Mouse (Mus musculus) ES-Bruce4 (cell line): ENCODE data around the gene Nup153. TPM values are rescaled to one million over a fixed set of nuclear protein-coding genes. Genes with fewer than 3 reads are reported as not detected.

Experiments
- H3K27ac ChIP-seq: 2 replicates; pipeline ENCODE4 v1.5.1; 2012; ENCODE audit warnings: low read length, inconsistent platforms; ENCODE audit not compliant: insufficient read depth
- H3K27me3 ChIP-seq: 2 replicates; pipeline ENCODE4 v1.6.1; 2012; ENCODE audit warnings: mild to moderate bottlenecking, low read length, inconsistent platforms; ENCODE audit not compliant: control insufficient read depth, poor library complexity, insufficient read depth, severe bottlenecking
- H3K36me3 ChIP-seq: 2 replicates; pipeline ENCODE4 v1.6.1; 2012; ENCODE audit warnings: inconsistent platforms, mild to moderate bottlenecking, low read length, moderate library complexity; ENCODE audit not compliant: control insufficient read depth, poor library complexity, insufficient read depth, severe bottlenecking
- H3K4me1 ChIP-seq: one replicate; pipeline ENCODE4 v1.8.1; 2011; ENCODE audit warnings: low read length; ENCODE audit not compliant: control insufficient read depth, insufficient read depth
- H3K4me3 ChIP-seq: 2 replicates; pipeline ENCODE4 v1.5.1; 2011; ENCODE audit warnings: low read depth, mild to moderate bottlenecking, low read length
- H3K9ac ChIP-seq: 2 replicates; pipeline ENCODE4 v1.6.1; 2012; ENCODE audit warnings: low read depth, mild to moderate bottlenecking, inconsistent platforms; ENCODE audit not compliant: poor library complexity, severe bottlenecking
- H3K9me3 ChIP-seq: replicated peaks from 2 replicates; pipeline ENCODE4 v1.6.1; 2012; ENCODE audit warnings: mild to moderate bottlenecking, low read length, inconsistent platforms; ENCODE audit not compliant: control insufficient read depth, poor library complexity, insufficient read depth, severe bottlenecking
- CTCF ChIP-seq: IDR thresholded peaks from one replicate; pipeline ENCODE4 v1.8.1; 2011; ENCODE audit warnings: low read depth, low read length
- EP300 ChIP-seq: IDR thresholded peaks from 2 replicates; pipeline ENCODE4 v1.6.1; 2011; ENCODE audit warnings: low read depth, low read length; ENCODE audit not compliant: insufficient read depth
- POLR2A ChIP-seq: IDR thresholded peaks from one replicate; pipeline ENCODE4 v1.8.1; 2011; ENCODE audit warnings: low read length; ENCODE audit not compliant: insufficient read depth
- polyA plus RNA-seq: library from polyadenylated mRNA; stranded (reverse); fragments of >200 nt; gene quantifications from 2 replicates; pipeline ENCODE4 v1.2.4, GENCODE M21; 2011; ENCODE audit warnings: low read depth; ENCODE audit not compliant: missing spikeins, insufficient read depth, insufficient read length

Gene Nup153
- polyA plus RNA-seq, 1 experiment = 232 TPM

DNA sequence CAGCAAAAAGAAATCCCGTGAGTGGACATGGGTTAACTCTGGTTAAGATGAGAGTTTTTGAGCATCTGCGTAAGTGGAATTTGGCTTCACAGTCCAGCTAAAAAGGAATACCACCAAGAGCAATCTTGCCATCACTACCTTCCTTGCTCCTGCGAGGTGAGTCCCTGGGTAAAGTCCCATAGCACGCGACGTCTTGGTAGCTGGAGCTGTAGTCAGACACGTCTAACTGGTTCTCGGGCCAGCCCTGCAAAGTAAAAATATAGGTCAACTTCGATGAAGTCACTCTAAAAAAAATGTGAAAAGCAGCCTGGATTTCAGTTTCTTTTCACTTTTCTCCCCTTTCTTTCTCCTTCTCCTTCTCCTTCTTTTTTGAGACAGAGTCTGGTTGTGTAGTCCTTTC lies 35.5 kb upstream of the Nup153 start:
- H3K4me1 ChIP-seq = no peaks in the 10 kb centered on the region
- H3K27me3 ChIP-seq = no peaks in the 10 kb centered on the region
- peaks cover 3% of the 10 kb centered on the region; the same call in 1 of the 2 replicates for H3K36me3 ChIP-seq
- no peak for TF ChIP-seq CTCF
- TF ChIP-seq POLR2A = no peak
- TF ChIP-seq EP300 = no peak
- H3K9ac ChIP-seq = no peak overlapping the region
- no peak overlapping the region for H3K27ac ChIP-seq
- H3K9me3 ChIP-seq = no peaks in the 10 kb centered on the region
- no peak overlapping the region for H3K4me3 ChIP-seq

DNA sequence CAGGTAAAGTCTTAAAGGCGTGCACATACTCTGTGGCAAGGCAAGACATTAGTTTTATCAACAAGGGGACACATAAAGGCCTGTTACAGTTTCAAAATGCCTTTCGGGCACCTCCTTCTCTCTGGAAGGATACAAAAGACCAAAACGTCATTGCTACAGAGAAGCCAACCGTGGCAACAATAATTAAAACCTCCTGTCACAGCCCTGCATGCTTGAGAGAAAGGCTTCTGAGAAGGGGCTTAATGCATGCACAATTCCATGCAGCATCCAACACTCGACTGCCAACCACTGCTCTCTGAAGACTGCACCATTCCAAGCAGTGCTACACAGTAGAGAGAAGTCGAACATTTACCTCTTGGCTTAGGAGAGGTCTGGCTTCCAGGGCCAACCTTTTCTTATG lies 33.2 kb upstream of the Nup153 start:
- Histone ChIP-seq H3K36me3 (peaks cover 3% of the 10 kb centered on the region; the same call in 1 of the 2 replicates), H3K4me3 (no peak overlapping the region), H3K9ac (no peak overlapping the region), H3K27ac (no peak overlapping the region), H3K9me3 (no peaks in the 10 kb centered on the region), H3K27me3 (no peaks in the 10 kb centered on the region), H3K4me1 (no peaks in the 10 kb centered on the region)
- TF ChIP-seq CTCF = no peak
- no peak for TF ChIP-seq EP300
- no peak for TF ChIP-seq POLR2A

DNA sequence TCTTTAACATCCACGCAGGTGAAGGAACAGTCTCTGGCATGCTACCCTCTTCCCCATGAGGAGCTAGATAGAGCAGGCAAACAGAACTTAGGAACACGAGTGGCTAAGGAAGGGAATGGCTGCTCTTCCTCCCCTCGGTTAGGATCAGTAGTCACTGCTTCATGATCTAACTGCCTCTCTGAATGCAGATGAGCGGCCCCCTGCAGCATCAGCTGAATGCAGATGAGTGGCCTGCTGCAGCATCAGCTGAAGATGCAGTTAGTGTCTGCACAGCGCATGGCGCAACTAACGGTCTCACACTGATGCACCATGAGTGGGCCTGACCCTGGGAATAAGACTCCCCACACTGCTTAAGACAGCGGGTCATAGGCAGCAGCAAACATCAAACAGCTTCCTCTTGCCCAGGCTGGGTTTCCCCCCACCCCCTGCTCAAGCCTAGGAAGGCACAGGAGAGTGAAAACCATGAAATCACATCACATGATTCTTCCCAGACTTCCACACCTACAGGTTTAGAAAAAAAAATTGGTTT lies 31.6 kb upstream of the Nup153 start:
- peaks cover 3% of the 10 kb centered on the region; the same call in 1 of the 2 replicates for H3K36me3 ChIP-seq
- H3K9ac ChIP-seq = peak overlapping the region; percentile 24; the same call in 1 of the 2 replicates
- H3K27me3 ChIP-seq = no peaks in the 10 kb centered on the region
- no peaks in the 10 kb centered on the region for H3K4me1 ChIP-seq
- H3K27ac ChIP-seq = peak overlapping the region; percentile 28; the same call in 1 of the 2 replicates
- H3K9me3 ChIP-seq = no peaks in the 10 kb centered on the region
- no peak for TF ChIP-seq CTCF
- no peak for TF ChIP-seq POLR2A
- no peak for TF ChIP-seq EP300
- H3K4me3 ChIP-seq = peak overlapping the region; percentile 35; the same call in 1 of the 2 replicates

DNA sequence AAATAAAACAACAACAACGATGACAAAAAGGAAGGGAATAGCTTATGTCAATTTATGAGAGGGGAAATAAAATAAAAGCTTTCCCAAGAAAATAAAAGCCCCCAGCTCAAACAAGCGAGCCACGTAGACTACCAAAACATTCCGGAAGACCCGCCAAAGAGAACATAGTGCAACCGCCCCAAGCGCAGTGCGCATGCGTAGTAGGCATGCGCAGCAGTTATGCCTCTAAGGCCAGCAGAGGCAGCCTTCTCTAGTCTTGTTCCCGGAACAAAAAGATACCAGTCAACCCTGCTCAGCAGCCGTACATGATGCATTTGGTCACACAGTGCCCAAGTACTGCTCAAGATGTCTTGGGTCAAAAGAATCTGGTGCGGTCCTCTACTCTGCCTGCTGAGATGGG lies 30.9 kb upstream of the Nup153 start:
- H3K4me3 ChIP-seq = peak overlapping the region; percentile 35
- H3K27me3 ChIP-seq = no peaks in the 10 kb centered on the region
- TF ChIP-seq POLR2A (peak; percentile 53), EP300 (no peak)
- peak overlapping the region; percentile 24; the same call in 1 of the 2 replicates for H3K9ac ChIP-seq
- peaks cover 3% of the 10 kb centered on the region; the same call in 1 of the 2 replicates for H3K36me3 ChIP-seq
- no peaks in the 10 kb centered on the region for H3K4me1 ChIP-seq
- peak overlapping the region; percentile 28 for H3K27ac ChIP-seq
- no peaks in the 10 kb centered on the region for H3K9me3 ChIP-seq

DNA sequence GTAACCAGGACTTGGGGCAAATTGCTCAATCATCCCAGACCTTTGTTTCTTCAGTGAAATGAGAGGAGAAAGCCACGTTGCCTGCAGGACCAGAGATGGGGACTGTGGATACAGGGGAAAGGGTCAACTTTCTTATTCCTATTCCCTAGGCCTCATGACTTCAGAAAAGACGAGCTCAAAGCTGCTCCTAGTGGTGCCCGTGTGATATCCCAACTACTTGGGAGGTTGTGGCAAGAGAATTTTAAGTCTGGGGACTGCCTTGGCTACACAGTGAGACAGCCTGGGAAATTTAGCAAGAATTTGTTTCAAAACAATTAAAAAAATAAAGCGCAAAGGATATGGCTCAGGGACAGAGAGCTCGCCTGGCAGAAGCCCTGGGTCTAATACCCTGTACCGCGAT lies 30.2 kb upstream of the Nup153 start:
- H3K27me3 ChIP-seq = no peaks in the 10 kb centered on the region
- H3K36me3 ChIP-seq = peaks cover 3% of the 10 kb centered on the region; the same call in 1 of the 2 replicates
- peak overlapping the region; percentile 24; the same call in 1 of the 2 replicates for H3K9ac ChIP-seq
- no peaks in the 10 kb centered on the region for H3K4me1 ChIP-seq
- TF ChIP-seq POLR2A (no peak), EP300 (no peak), CTCF (no peak)
- H3K9me3 ChIP-seq = no peaks in the 10 kb centered on the region
- no peak overlapping the region for H3K4me3 ChIP-seq
- no peak overlapping the region for H3K27ac ChIP-seq

DNA sequence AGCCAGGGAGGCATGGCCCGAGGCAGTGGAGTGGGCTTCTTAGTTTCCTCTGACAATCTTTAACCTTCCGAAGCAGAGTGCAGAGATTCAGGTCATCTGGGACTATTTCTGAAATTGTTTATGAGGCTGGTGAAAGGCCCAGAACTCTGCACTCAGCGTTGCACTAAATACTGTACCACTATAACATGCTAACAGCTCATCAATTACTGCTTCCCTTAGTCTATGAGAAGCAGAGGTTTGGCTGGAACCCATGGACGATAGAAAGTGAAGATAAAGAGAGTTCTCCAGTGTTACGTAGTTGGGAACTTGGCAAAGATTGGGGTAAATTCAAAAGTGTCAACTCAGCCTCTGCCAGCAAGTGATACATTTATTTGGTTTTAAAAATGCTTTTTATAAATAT lies 25.6 kb upstream of the Nup153 start:
- H3K4me1 ChIP-seq = no peaks in the 10 kb centered on the region
- H3K4me3 ChIP-seq = no peak overlapping the region
- no peaks in the 10 kb centered on the region for H3K36me3 ChIP-seq
- no peaks in the 10 kb centered on the region for H3K27me3 ChIP-seq
- no peak overlapping the region for H3K9ac ChIP-seq
- no peak overlapping the region for H3K27ac ChIP-seq
- H3K9me3 ChIP-seq = no peaks in the 10 kb centered on the region
- TF ChIP-seq POLR2A = no peak
- TF ChIP-seq EP300 = no peak
- no peak for TF ChIP-seq CTCF
